Mouse (Mus musculus): ENCODE measurements around the gene Braf.

The Braf gene

DNA sequence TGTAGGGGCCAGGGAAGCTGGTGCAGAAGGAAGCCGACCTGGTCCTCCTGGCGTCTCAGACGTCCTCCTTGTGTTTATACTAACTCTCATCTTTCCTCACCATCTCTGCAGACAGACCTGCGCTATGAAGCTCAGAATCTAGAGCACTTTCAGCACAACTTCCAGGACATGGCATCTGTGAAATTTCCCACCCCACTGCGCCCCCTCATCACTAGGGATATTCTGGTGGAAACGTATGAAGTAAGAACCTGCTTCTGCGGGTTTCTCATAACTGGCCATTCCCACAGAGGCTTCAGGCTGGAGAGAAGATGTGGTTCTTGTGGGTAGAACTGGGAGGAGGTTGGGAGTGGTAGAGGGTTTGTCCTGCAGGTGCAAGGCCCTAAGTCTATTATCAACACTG lies 145.7 kb downstream of the Braf start:
- TF ChIP-seq GATA4 (IDR thresholded peaks at IDR 0.05; ENCODE audit: insufficient replicate concordance, low read length): no peak

GRCm38 (mm10) chr6:39574951-39575350 lies 150.3 kb downstream of the Braf start:
- TF ChIP-seq GATA4 (IDR thresholded peaks at IDR 0.05; ENCODE audit: insufficient replicate concordance, low read length): no peak

- TF ChIP-seq GATA4 (IDR thresholded peaks at IDR 0.05; ENCODE audit: insufficient replicate concordance, low read length): no peak
These were observed 150.8 kb downstream of the Braf start for GRCm38 (mm10) chr6:39574555-39574869.

DNA sequence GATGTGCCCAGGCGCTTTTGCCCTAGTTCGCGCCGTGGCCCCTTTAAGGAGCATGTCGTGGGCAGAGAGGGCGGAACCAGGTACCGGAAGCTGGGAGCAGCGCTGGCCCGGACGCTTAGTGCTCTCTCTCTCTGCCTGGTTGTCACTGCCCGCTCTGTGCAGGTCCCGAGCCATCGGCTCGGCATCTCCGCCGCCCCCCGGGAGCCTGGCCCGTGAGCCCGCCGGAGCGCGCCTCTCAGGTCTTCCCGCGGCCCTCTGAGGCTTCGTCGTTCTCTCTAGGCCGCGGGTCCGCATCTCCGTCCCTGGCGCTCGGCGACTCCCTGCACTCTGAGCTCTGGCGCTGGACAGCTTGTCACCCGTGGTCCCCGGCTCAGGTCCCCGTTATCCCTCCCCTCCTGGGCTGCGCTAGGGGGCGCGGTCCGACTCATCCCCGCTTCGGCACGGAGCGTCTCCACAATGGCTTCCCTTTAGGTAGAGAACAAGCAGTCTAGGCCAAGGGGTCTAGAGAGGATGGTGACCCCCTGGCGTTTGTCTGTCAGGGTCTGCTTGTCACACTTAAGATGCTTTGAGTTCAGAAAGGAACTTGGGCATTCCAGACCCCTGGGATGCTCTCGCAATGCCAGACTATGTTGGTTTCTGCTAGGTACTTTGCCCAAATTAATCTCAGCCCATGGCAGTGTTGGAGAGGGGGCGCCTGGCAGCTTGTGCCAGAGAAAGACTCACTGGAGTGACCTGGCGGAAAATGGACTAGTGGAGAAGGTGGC lies 151.3 kb downstream of the Braf start, which contains the start of gene Adck2:
Gene Adck2 (plus strand): TSS at position 83 of the 764 bp plus-strand sequence.
- TF ChIP-seq GATA4 (IDR thresholded peaks at IDR 0.05; ENCODE audit: insufficient replicate concordance, low read length): no peak

DNA sequence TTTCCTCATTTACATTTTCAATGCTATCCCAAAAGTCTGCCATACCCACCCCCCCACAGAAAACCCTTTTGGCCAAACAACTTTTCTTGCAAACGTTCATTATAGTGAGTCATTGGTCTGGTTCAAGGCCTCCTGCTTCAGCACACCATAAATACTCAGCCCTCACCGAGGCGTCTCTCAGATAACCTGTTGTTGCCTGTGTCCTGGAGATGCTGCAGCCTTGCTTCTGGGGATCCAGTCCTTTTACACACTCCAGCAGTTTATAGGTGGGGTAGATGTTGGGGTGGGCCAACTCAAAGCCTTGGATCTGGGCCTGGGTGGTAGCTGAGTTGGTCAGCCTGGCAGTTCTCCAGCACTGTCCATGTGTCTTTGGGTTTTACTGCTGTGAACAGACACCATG lies 154.8 kb downstream of the Braf start:
- no peak for TF ChIP-seq GATA4 (IDR thresholded peaks at IDR 0.05; ENCODE audit: insufficient replicate concordance, low read length)

- TF ChIP-seq GATA4 (IDR thresholded peaks at IDR 0.05; ENCODE audit: insufficient replicate concordance, low read length): no peak
These were observed 157.7 kb downstream of the Braf start for GRCm38 (mm10) chr6:39567528-39567927.

DNA sequence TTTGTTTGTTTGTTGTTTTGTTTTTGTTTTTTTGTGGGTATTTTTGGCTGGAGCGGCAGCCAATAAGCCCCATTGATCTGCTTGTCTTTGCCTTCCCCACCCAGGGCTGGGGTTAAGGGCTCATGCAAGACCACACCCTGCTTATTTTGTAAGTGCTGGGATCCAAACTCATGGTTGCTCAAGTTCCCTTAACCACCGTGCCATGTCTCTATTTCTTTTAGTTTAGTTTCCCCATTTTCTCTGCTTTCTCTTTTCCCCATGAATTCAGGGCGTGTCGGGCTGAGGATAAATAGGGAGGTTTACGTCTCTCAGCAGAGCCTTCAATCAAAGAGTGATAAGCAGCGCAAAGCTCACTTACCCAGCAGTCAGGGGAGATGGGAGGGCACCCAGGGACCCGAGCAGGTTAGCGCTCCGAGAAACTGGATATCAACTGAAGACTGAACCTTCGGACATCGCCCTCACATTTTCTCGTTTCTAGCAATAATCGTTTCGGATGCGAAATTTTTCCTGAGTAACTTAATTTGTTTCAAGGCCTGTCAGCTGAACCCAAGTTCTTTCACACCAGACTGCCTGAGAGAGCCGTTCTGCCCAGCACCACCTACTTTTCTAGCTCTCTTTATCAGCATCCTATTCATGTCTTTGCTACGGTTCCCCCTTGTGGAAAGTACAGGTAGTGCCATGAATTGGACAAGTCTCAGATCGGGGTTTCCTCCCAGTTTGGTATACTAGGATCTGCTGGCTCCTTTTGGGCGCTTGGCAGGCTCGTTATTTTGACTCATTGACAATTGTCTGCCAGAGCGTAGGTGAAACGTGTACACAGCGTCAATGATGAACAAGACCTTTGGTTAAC lies 162.9 kb downstream of the Braf start:
- peak; percentile 67; the same call in 1 of the 2 replicates for TF ChIP-seq GATA4 (IDR thresholded peaks at IDR 0.05; ENCODE audit: insufficient replicate concordance, low read length)

DNA sequence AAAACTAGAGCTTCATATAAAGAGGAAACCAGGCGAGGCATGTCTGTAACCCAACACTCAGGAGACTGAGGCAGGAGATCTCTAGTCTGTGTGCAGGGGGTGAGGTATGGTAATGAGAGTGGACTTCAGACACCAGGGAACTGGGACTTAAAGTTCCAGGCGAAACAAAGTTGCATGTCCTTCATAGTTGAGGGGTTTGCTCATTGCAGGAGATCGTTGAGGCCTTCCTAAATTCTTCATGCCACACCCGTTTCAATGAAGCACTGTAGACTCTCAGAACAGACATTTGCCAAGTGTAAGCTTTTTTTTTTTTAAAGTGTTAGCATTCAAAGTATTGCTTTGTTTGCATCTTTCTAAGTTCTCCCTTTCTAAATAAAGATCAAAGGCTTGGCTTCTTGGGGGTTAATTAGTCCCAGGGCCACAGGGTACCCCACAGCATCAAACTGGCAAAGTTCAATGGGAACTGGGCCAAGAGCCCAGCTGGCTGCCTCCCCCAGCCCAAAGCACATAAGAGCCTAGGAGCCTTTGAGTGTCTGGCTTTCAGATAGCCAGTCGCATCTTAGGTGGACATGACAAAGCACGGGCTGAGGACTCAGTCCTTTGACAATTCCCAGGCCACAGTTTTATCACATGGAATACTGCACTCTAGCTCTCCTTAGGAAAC lies 165.9 kb downstream of the Braf start:
- TF ChIP-seq GATA4 (IDR thresholded peaks at IDR 0.05; ENCODE audit: insufficient replicate concordance, low read length): no peak

- TF ChIP-seq GATA4 (IDR thresholded peaks at IDR 0.05; ENCODE audit: insufficient replicate concordance, low read length): no peak
These were observed 167.5 kb downstream of the Braf start, which contains the start of gene Dennd2a for GRCm38 (mm10) chr6:39557723-39558261. Dennd2a (minus strand) TSS chr6:39557867.

- no peak for TF ChIP-seq GATA4 (IDR thresholded peaks at IDR 0.05; ENCODE audit: insufficient replicate concordance, low read length)
These were observed 168.2 kb downstream of the Braf start for GRCm38 (mm10) chr6:39556900-39557659.

- peak; percentile 62; the same call in 1 of the 2 replicates for TF ChIP-seq GATA4 (IDR thresholded peaks at IDR 0.05; ENCODE audit: insufficient replicate concordance, low read length)
These were observed 169.7 kb downstream of the Braf start for GRCm38 (mm10) chr6:39555648-39555945.

DNA sequence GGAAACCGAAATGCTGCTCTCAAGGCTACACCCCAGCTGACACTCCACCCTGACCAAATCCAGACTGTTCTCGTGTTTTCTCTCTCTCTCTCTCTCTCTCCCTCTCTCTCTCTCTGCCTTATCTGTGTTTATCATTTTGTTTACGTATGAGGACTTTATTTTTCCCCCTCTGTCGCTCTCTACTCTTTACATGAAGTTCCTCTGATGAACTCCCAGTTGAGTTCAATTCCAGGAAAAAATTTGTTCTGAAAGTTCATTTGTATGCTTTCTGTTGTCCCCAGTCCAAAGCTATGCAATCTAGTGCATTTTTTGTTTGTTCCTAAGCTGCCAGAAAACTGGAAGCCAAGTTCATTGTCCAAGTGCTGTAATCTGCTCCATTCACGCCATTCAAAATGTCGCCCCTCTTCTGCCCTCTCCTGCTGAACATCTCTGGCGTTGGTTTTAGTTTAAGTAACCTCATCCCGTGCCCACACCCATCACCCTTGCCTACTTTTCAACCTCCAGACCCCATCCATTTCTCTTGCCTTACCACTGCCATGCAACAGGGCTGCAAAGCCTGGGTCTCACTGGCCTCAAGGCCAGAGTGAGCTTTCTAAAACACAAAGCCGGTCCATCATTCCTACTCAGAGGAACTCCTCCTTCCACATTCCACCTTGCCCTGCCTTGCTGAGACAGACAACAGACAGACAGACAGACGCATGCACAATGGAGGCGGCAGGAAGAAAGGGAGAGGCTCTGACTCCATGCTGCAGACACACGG lies 170.2 kb downstream of the Braf start:
- peak; percentile 55; the same call in 1 of the 2 replicates for TF ChIP-seq GATA4 (IDR thresholded peaks at IDR 0.05; ENCODE audit: insufficient replicate concordance, low read length)

Measured in liver, adult (tissue).